Mouse (Mus musculus) T-helper 1 cell (primary cell): ENCODE results near the gene Adam6a.

ENCODE experiments used
- in situ Hi-C: fragments of 300-600 bp; cut with MboI, MseI; formaldehyde crosslinking; loops from one replicate; pipeline ENCODE4 v1.15.1; 2025; ENCODE audit warnings: high pct_unique_total_duplicates

Gene Adam6a

DNA sequence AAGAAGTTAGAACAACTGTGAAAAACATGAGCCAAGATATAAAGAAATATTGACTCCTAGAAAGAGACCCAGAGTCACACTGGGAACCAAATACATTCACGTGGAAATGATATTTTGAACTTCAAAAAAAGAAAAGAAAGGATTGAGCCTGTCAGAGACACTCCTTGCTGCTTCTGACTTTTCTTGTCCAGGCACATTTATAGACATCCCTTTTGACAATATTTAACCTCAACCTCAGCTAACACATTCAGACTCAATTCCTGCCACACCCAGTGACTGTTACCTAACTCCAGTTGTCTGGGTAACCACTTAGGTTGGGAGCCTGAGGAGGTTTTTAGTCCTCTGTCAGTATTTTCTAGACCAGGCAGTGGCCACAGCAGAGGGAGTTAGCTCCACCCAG is at the start of gene Adam6a:
Gene Adam6a (plus strand): TSS at position 301 of the 400 bp plus-strand sequence.
- in situ Hi-C loops, result loop anchor here (10.0 kb wide), 1 partner anchor 931 kb away; no protein-coding TSS in a partner anchor

- in situ Hi-C loops, result no loop called here
These were observed 17.8 kb upstream of the Adam6a start for GRCm38 (mm10) chr12:113525901-113526300.

DNA sequence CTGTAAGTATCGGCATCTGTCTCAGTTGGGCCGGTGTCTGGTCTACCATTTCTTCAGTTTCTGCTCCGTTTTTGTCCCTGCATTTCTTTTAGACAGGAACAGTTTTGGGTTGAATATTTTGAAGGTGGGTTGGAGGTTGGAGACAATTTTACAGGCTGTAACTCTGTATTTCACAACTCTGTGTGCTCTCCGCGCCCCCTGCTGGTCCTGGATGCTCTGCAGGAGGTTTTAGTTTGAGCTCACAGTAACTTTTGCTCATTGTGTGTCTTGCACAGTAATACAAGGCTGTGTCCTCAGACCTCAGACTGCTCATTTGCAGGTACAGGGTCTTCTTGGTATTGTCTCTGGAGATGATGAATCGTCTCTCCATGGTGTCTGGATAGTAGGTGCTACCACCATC is 34.5 kb downstream of the Adam6a start:
- in situ Hi-C loops, result no loop called here

GRCm38 (mm10) chr12:113588001-113588400 is 44.3 kb downstream of the Adam6a start:
- in situ Hi-C loops, result no loop called here
